8 mouse cellular contexts compared by ENCODE assay signal in the genomic region with DNA sequence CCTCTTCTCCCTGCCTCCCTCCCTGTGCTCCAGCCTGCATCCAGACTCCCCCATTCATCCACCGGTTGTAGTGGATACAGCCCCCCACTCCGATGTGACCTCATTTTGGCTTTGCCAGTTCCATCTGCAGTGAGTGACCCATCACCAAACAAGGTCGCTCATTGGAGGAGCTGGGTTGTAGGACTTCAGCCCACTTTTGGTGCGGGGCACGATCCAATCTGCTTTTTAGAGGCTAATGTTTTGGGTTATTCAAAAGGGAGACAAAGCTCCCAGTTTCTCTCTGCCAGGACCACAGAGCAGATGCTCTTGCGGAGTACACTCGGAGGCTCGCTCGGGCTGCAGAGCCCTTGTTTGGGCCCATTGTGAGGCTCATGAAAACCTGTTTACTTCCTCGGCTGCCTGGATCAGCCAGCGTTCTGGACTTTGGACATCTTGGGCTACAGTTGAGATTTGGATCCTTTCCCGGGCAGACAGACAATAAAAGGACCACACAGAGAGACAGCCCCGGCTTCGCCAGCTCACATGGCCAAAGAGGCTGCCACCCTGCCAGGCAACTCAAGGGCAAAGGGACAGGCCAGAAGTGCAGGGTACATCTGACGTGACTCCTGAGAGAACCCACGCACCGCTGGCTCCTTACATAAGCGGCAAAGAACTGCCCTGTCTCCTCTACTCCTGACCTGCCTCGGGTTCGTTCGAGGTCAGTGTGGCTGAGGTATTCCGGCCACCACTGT.
DNase-seq lines count a peak whose midpoint lies in the region; ATAC-seq and TF ChIP-seq lines count a peak whose summit lies in the region.

No protein-coding gene starts in this region.

- H3K4me2 ChIP-seq in midbrain, embryonic 16.5 days (ENCODE audit: low read length): no peak overlapping the region

- no peaks in the 10 kb centered on the region for H3K9me3 ChIP-seq in midbrain, embryonic 16.5 days (replicated peaks; ENCODE audit: control insufficient read depth, low read length, poor library complexity, severe bottlenecking)

- H3K4me3 ChIP-seq in cortical plate, adult 2 months (ENCODE audit: insufficient read depth, low read length): no peak overlapping the region
- H3K4me3 ChIP-seq in midbrain, embryonic 16.5 days (ENCODE audit: low read depth, low read length): no peak overlapping the region
- no peak overlapping the region for H3K4me3 ChIP-seq in testis, adult 2 months (ENCODE audit: control insufficient read depth, low read depth, low read length)

- no peaks in the 10 kb centered on the region for H3K36me3 ChIP-seq in midbrain, embryonic 16.5 days (ENCODE audit: control insufficient read depth, insufficient read depth, low read length)
- no peaks in the 10 kb centered on the region for H3K36me3 ChIP-seq in testis, adult 2 months (ENCODE audit: control insufficient read depth, insufficient read depth, low read length)

- intact Hi-C loops in heart, postnatal 10 days (cut with DNase I): no loop called here

- no peak for TF ChIP-seq POLR2A in cortical plate, adult 2 months (IDR thresholded peaks at IDR 0.05; ENCODE audit: extremely low read depth, insufficient read depth, low read length)
- no peak for TF ChIP-seq POLR2A in testis, adult 2 months (IDR thresholded peaks at IDR 0.05; ENCODE audit: control insufficient read depth, low read depth, low read length)

- WGBS in midbrain, embryonic 16.5 days: 49% methylated on average over 22 of the region's 22 CpGs

- H3K27ac ChIP-seq in cortical plate, adult 2 months (ENCODE audit: insufficient read depth, low read length): peak overlapping the region; percentile 15; the same call in 1 of the 2 replicates
- H3K27ac ChIP-seq in midbrain, embryonic 16.5 days (ENCODE audit: low read length): peak overlapping the region; percentile 55
- peak overlapping the region; percentile 77 for H3K27ac ChIP-seq in testis, adult 2 months (ENCODE audit: control insufficient read depth, insufficient read depth, low read depth, low read length)

- peaks cover 6% of the 10 kb centered on the region; the same call in 1 of the 2 replicates for H3K27me3 ChIP-seq in midbrain, embryonic 16.5 days (ENCODE audit: control insufficient read depth, insufficient read depth, low read depth, low read length)
- no peaks in the 10 kb centered on the region for H3K27me3 ChIP-seq in testis, adult 2 months (ENCODE audit: control insufficient read depth, insufficient read depth, low read length)

- DNase-seq in adrenal gland, postnatal 14 days: peak; percentile 40
- no peak for DNase-seq in adrenal gland, postnatal 25 days
- DNase-seq in heart, postnatal 10 days: peak; percentile 49 to 55
- peak; percentile 49 to 75 for DNase-seq in kidney, postnatal 4 days
- no peak for DNase-seq in embryo, embryonic 10.5 days (ENCODE audit: low spot score)

- no peak overlapping the region for H3K9ac ChIP-seq in midbrain, embryonic 16.5 days (ENCODE audit: low read depth, low read length)

- peak; percentile 82 for ATAC-seq in midbrain, embryonic 16.5 days

- TF ChIP-seq CTCF in cortical plate, adult 2 months (IDR thresholded peaks at IDR 0.05; ENCODE audit: extremely low read depth, insufficient read depth, low read length): no peak
- no peak for TF ChIP-seq CTCF in testis, adult 2 months (IDR thresholded peaks at IDR 0.05; ENCODE audit: control insufficient read depth, insufficient read depth, insufficient replicate concordance, low read depth, low read length)

- no peaks in the 10 kb centered on the region for H3K4me1 ChIP-seq in cortical plate, adult 2 months (ENCODE audit: control insufficient read depth, insufficient read depth, low read length)
- H3K4me1 ChIP-seq in midbrain, embryonic 16.5 days (ENCODE audit: control insufficient read depth, insufficient read depth, low read length): peaks cover 2% of the 10 kb centered on the region; the same call in 1 of the 2 replicates
- H3K4me1 ChIP-seq in testis, adult 2 months (ENCODE audit: control insufficient read depth, insufficient read depth, low read length): peaks cover 6% of the 10 kb centered on the region

Comparison
In these comparisons a context has a peak if more than half of its experiments do, and no peak if none do; other contexts are left out.
1. DNase-seq: peak in adrenal gland, postnatal 14 days (single experiment), heart, postnatal 10 days (2 of 2) and kidney, postnatal 4 days (2 of 2); none in adrenal gland, postnatal 25 days (single experiment) and embryo, embryonic 10.5 days (single experiment).
2. H3K27ac ChIP-seq: peak in every context shown above with its lines; median percentile 77 in testis, adult 2 months; 55 in midbrain, embryonic 16.5 days; 15 in cortical plate, adult 2 months.